Mouse (Mus musculus) olfactory bulb, adult 2 months (tissue): Measurements from ENCODE around the gene Thap12.

Experiments
- CTCF ChIP-seq: fragments of 200-500 bp; IDR thresholded peaks from 2 replicates; pipeline ENCODE4 v1.5.1; 2012; ENCODE audit warnings: low read depth, mild to moderate bottlenecking, low read length, moderate library complexity; ENCODE audit not compliant: insufficient read depth
- POLR2A ChIP-seq: fragments of 200-500 bp; IDR thresholded peaks from 2 replicates; pipeline ENCODE4 v1.6.1; 2012; ENCODE audit warnings: mild to moderate bottlenecking, low read depth, low read length, moderate library complexity; ENCODE audit not compliant: insufficient read depth

DNA sequence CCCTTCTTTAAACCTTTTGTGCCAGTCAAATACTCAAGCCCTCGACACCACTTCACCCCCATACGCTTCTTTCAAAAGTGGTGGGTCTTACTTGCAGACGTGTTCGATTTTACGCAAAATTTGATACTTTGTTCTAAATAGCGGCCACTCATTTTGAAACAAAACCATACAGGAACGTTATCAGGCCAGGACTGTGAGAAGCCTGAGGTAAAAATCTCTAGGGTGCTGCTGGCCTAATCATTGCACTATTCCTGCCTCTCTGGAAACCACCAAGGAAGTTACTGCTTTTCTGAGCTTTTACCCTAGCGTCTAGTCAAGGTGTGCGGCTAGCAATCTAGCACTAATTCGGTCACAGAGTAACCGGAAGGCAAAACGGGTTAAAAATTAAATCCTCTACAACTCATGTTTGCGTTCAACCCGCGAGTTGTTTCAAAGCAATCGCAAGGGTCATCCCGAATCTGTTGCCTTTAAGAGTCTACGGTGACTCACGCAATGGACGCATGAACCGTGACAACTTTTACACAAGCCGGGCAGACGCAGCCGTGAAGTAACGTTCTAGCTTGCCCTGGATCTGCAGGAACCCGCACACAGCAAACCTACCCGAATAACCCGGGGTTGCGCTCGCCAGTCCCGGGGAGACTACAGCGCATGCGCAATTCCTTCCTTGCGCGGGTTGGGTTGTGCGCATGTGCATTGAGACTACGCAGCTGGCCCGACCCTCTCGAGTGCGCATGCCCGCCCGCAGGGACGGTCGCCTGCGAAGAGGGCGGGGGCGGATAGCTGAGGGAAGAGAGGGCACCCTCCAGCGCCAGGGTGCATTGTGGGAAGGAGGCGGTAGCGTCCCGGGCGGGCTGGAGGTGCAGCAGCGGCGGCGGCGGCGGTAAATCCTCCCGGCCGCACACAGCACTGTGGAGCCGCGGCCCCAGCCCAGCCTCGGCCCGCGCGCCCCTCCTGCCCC, at the start of gene Thap12:
- TF ChIP-seq POLR2A (peak; percentile 69; the same call in 1 of the 2 replicates), CTCF (no peak)
